Mouse (Mus musculus) lung, postnatal 0 days (tissue): ENCODE measurements around the gene Car12. TPM values are rescaled to one million over a fixed set of nuclear protein-coding genes. Genes with fewer than 3 reads are reported as not detected.

Experiments used
- ATAC-seq: fragments of 200-750 bp; cut with Nextera tagmentation; 2 replicates; pipeline ENCODE4 v1.8.0; 2017; ENCODE audit warnings: moderate library complexity
- DNase-seq: peaks from one replicate; pipeline ENCODE4 v3.0.0-alpha.2; 2016; ENCODE audit warnings: low spot score
- H3K27ac ChIP-seq: fragments of 300-500 bp; sonication (generic); 2 replicates; pipeline ENCODE4 v1.5.1; 2014; ENCODE audit warnings: antibody characterized with exemption, mild to moderate bottlenecking, low read length, mixed read lengths
- H3K27me3 ChIP-seq: fragments of 300-500 bp; sonication (generic); replicated peaks from 2 replicates; pipeline ENCODE4 v1.6.1; 2014; ENCODE audit warnings: low read length, mixed read lengths; ENCODE audit not compliant: insufficient read depth
- H3K36me3 ChIP-seq: fragments of 300-500 bp; sonication (generic); 2 replicates; pipeline ENCODE4 v1.6.1; 2014; ENCODE audit warnings: low read length, mixed read lengths; ENCODE audit not compliant: insufficient read depth
- H3K4me1 ChIP-seq: fragments of 300-500 bp; sonication (generic); 2 replicates; pipeline ENCODE4 v1.6.1; 2014; ENCODE audit warnings: antibody characterized with exemption, low read depth, low read length, mixed read lengths; ENCODE audit not compliant: insufficient read depth
- H3K4me2 ChIP-seq: fragments of 300-500 bp; sonication (generic); replicated peaks from 2 replicates; pipeline ENCODE4 v1.6.1; 2014; ENCODE audit warnings: low read depth, mild to moderate bottlenecking, low read length, moderate library complexity, mixed read lengths
- H3K4me3 ChIP-seq: fragments of 300-500 bp; sonication (generic); 2 replicates; pipeline ENCODE4 v1.5.1; 2014; ENCODE audit warnings: low read depth, low read length
- H3K9ac ChIP-seq: fragments of 300-500 bp; sonication (generic); replicated peaks from 2 replicates; pipeline ENCODE4 v1.6.1; 2014; ENCODE audit warnings: low read depth, mild to moderate bottlenecking
- H3K9me3 ChIP-seq: fragments of 300-500 bp; sonication (generic); 2 replicates; pipeline ENCODE4 v1.6.1; 2016; ENCODE audit warnings: low read length, mixed read lengths
- CTCF ChIP-seq: IDR thresholded peaks from 2 replicates; pipeline ENCODE4 v1.5.1; 2016; ENCODE audit warnings: antibody characterized with exemption, mild to moderate bottlenecking
- EP300 ChIP-seq: IDR thresholded peaks from 2 replicates; pipeline ENCODE4 v1.6.1; 2016; ENCODE audit warnings: antibody characterized with exemption, mild to moderate bottlenecking, control low read depth
- WGBS: fragments of 180-500 bp; shearing (Covaris S2); extraction: QIAGEN DNeasy Blood & Tissue Kit; methylation state at CpG from one replicate; pipeline ENCODE4 v1.1.7; 2014; 5-methylcytosine and 5-hydroxymethylcytosine counted together
- polyA plus RNA-seq: library from polyadenylated mRNA; unstranded; fragments of >200 nt; fragmentation: Nextera tagmentation; extraction: Ambion mirVana; gene quantifications from 2 replicates; pipeline ENCODE4 v1.2.1, GENCODE M21; 2015

Gene Car12
- polyA plus RNA-seq, 1 experiment from 2014 or later = 0.24 TPM

DNA sequence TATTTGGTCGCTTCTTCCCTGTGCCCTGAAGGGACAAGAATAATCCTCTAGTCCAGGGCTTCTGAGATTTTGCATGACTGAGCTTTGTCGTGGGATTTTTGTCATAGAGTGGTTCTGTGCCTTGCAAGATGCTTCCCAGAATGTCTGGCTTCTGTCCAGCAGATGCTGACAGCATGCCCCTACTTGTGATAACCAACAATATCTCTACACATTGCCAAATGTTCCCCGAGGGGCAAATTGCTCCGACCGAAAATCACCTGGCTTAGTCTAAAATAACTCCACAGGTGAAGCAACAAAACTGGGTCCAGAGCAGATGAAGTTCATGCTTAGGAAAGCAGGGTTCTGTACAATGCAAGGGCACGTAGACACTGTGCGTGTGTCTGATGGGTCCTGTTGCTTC, 17.8 kb downstream of the Car12 start:
- H3K4me2 ChIP-seq = no peak overlapping the region
- no peaks in the 10 kb centered on the region for H3K27me3 ChIP-seq
- TF ChIP-seq CTCF = no peak
- TF ChIP-seq EP300 = no peak
- no peak overlapping the region for H3K27ac ChIP-seq
- 76% methylated on average over 7 of the region's 7 CpGs for WGBS
- H3K4me3 ChIP-seq = no peak overlapping the region
- no peak for DNase-seq
- no peaks in the 10 kb centered on the region for H3K4me1 ChIP-seq
- H3K36me3 ChIP-seq = no peaks in the 10 kb centered on the region
- ATAC-seq = no peak
- no peaks in the 10 kb centered on the region for H3K9me3 ChIP-seq
- H3K9ac ChIP-seq = no peak overlapping the region

DNA sequence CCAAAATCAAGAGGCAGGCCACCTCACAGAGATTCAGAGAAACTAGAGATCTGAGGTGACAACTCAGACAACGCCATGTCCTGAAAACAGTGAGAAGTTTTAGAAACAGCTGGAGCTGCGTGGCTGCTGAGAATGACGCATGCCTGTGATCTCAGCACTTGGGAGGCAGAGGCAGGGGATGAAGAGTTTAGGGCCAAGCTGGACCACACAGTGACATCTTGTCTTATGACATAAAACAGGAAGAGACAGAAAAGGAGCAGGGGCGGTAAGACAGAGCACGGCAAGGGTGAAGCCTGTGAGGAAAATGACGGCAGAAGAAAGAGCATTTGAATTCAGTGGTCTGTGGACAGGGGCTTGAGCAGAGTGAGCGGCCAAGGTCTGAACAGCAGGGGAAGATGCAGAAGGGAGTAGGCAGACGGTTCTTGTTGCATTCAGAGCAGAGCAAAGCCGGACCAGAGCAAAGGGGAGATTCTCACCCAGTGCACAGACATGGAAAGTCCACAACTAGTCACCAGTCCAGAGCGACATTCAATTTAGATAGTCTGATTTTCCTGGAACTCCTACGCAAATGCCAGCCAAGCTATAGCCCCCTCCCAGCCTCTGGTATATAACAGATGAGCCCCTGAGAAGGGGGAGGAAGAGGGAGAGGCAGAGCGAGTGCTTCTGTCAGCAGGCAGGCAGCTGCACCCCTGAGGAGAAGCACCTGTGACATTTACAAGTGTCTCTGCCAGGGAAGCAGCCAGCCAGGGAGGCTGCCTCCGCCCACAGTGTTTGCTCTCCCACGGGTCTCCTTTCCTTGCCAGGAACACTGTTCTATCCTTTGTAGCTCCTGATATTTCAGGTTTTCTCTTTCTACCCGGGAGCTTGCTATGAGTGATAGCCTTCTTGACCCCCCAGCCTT, 19.6 kb downstream of the Car12 start:
- H3K9ac ChIP-seq = no peak overlapping the region
- 28% methylated on average over 15 of the region's 15 CpGs for WGBS
- ATAC-seq (no peak), DNase-seq (peak; percentile 25)
- no peaks in the 10 kb centered on the region for H3K4me1 ChIP-seq
- H3K4me2 ChIP-seq = no peak overlapping the region
- H3K4me3 ChIP-seq = no peak overlapping the region
- no peak for TF ChIP-seq CTCF
- TF ChIP-seq EP300 = no peak
- no peak overlapping the region for H3K27ac ChIP-seq
- H3K27me3 ChIP-seq = no peaks in the 10 kb centered on the region
- H3K9me3 ChIP-seq = no peaks in the 10 kb centered on the region
- H3K36me3 ChIP-seq = no peaks in the 10 kb centered on the region

DNA sequence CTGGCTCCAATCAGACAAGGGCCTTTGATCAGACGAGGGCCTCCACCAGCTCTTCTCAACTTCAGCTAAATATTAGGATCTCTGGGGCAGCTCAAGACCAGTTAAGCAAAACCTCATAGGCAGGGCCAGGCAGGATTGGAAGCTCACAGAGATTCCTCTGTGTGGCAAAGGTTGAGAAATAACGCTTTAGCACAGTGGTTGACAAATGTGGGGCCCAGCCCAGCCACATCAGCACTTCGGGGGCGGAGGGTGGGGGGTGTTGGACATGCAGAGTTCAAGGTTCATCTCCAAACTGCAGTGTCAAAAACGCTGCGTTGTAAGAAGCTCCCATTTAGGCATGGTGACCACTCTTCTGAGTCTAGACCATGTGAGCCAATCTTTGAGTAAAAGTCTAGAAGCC, 21.1 kb downstream of the Car12 start:
- DNase-seq = no peak
- H3K9me3 ChIP-seq = no peaks in the 10 kb centered on the region
- TF ChIP-seq CTCF (no peak), EP300 (no peak)
- H3K4me3 ChIP-seq = no peak overlapping the region
- no peak overlapping the region for H3K9ac ChIP-seq
- no peak for ATAC-seq
- H3K36me3 ChIP-seq = no peaks in the 10 kb centered on the region
- no peaks in the 10 kb centered on the region for H3K4me1 ChIP-seq
- H3K27me3 ChIP-seq = no peaks in the 10 kb centered on the region
- H3K27ac ChIP-seq = no peak overlapping the region
- 69% methylated on average over 6 of the region's 6 CpGs for WGBS
- no peak overlapping the region for H3K4me2 ChIP-seq

DNA sequence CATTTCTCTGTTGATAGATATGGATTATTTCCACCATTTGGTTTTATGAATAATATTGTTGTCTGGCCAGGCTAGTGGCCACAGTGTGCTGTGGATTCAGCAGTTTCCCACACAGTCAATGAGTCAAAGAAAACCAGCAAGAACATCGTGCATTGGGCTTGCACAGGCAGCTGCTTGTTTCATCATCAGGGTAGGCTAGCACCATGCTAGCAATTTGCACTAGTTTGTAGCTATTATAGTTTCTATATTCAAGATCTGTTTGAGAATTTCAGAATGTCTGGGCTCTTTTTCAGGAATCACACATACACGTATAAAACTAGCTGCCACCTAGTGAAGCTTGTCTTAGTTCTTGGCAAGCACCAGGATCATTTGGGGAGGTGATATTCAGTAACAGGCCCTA, 21.6 kb downstream of the Car12 start:
- H3K9me3 ChIP-seq = no peaks in the 10 kb centered on the region
- no peak overlapping the region for H3K4me3 ChIP-seq
- no peak for DNase-seq
- H3K27me3 ChIP-seq = no peaks in the 10 kb centered on the region
- no peaks in the 10 kb centered on the region for H3K36me3 ChIP-seq
- ATAC-seq = no peak
- no peak overlapping the region for H3K4me2 ChIP-seq
- H3K27ac ChIP-seq = no peak overlapping the region
- WGBS = 79% methylated on average over 2 of the region's 2 CpGs
- TF ChIP-seq EP300 (no peak), CTCF (no peak)
- H3K9ac ChIP-seq = no peak overlapping the region
- H3K4me1 ChIP-seq = no peaks in the 10 kb centered on the region

DNA sequence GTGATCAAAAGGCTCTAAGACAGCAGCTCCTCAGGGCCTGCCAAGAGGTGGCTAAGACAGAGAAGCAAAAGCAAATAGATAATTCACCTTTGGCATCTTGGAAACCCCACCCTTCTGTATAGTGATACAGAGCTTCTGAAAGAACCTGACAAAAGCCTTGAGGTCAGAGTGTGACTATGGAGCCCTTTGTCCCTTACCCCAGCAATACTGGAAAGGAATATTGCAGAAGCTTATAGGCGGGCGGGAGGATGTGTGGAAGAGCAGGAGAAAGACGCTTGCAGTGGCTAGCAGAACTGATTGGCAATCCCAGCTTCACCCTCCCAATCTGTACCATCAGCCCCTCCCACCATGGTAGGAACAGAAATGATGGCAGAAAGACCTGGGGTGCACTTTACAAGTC, 22.5 kb downstream of the Car12 start:
- WGBS = 79% methylated on average over 3 of the region's 3 CpGs
- ATAC-seq (no peak), DNase-seq (no peak)
- H3K9ac ChIP-seq = no peak overlapping the region
- no peak overlapping the region for H3K4me2 ChIP-seq
- TF ChIP-seq EP300 (no peak), CTCF (no peak)
- no peaks in the 10 kb centered on the region for H3K27me3 ChIP-seq
- H3K27ac ChIP-seq = no peak overlapping the region
- H3K36me3 ChIP-seq = no peaks in the 10 kb centered on the region
- H3K4me3 ChIP-seq = no peak overlapping the region
- no peaks in the 10 kb centered on the region for H3K9me3 ChIP-seq
- no peaks in the 10 kb centered on the region for H3K4me1 ChIP-seq

DNA sequence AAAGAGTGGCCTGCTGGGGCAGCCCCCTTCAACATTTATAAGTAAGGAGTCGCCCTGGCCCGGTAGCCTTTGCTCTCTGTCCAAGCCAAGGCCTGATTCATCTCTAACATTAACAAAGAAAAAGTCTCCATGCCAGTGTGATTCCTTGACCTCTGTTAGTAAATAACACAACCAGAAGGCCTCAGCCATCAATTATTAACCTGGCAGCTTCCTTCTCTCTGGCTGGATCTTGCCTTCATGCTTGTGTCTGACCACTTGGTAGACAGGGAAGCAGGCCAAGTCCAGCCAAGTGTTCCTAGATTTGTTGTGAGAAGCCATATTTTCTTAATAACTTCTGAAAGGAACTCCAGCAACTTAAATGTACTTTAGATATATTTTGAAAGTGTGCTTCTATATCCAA, 23.1 kb downstream of the Car12 start:
- Histone ChIP-seq H3K27me3 (no peaks in the 10 kb centered on the region), H3K4me2 (no peak overlapping the region), H3K4me3 (no peak overlapping the region), H3K27ac (no peak overlapping the region), H3K9ac (no peak overlapping the region), H3K36me3 (no peaks in the 10 kb centered on the region), H3K4me1 (no peaks in the 10 kb centered on the region), H3K9me3 (no peaks in the 10 kb centered on the region)
- 84% methylated on average over 2 of the region's 2 CpGs for WGBS
- DNase-seq (no peak), ATAC-seq (no peak)
- TF ChIP-seq CTCF (no peak), EP300 (no peak)
